Mouse (Mus musculus) common myeloid progenitor, adult 5-6 weeks (primary cell): ENCODE results near the gene Slc24a4. TPM values are rescaled to one million over a fixed set of nuclear protein-coding genes. Genes with fewer than 3 reads are reported as not detected.
"Not testable (repeated sequence)": the region's sequence is repeated elsewhere in the genome, so short reads cannot be mapped to it uniquely, and the experiment has no call there.

ENCODE experiments used
- ATAC-seq: replicated peaks from 2 replicates; pipeline ENCODE4 v1.8.0; 2016; ENCODE audit warnings: low read depth, mild to moderate bottlenecking, moderate TSS enrichment, inconsistent platforms; ENCODE audit not compliant: poor library complexity, severe bottlenecking
- total RNA-seq: library from RNA; stranded (forward); fragments of 200-1000, 187-1606 nt; gene quantifications from 2 replicates; pipeline ENCODE4 v1.2.3, GENCODE M21; 2017

Slc24a4 gene
- total RNA-seq, 1 experiment from 2014 or later, result not detected

GRCm38 (mm10) chr12:102154815-102155214, 26.3 kb downstream of the Slc24a4 start:
- peak; percentile 82 for ATAC-seq

DNA sequence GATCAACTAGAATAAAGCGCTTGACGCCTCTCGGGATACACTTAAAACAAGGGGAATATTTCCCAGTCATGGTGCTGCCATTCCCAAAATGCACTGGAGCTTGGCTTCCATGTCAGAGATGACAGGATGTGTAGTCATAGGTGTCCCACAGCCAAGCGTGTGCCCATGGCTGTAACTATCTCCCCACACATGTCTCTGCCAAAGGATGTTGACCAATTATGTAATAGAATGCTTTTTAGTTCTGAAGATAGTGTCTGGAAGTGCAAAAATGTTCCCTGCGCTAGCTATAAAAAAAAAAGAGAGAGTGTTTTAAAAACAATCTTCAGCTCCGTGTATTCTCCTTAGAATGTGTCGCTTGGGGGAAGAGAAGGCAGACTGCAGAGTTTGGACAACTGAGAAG, 36.1 kb downstream of the Slc24a4 start:
- no peak for ATAC-seq

- no peak for ATAC-seq
These were observed 38.2 kb downstream of the Slc24a4 start for GRCm38 (mm10) chr12:102166691-102167261.

- no peak for ATAC-seq
These were observed 38.8 kb downstream of the Slc24a4 start for GRCm38 (mm10) chr12:102167302-102167701.

- ATAC-seq, result 0 out of 2 replicates have a peak, but pooled peaks have one; percentile 32
These were observed 44.2 kb downstream of the Slc24a4 start for GRCm38 (mm10) chr12:102172746-102173145.

- no peak for ATAC-seq
These were observed 44.8 kb downstream of the Slc24a4 start for GRCm38 (mm10) chr12:102173345-102173744.

- no peak for ATAC-seq
These were observed 52.0 kb downstream of the Slc24a4 start for GRCm38 (mm10) chr12:102180371-102181074.

GRCm38 (mm10) chr12:102181799-102182357, 53.3 kb downstream of the Slc24a4 start:
- peak; percentile 86 for ATAC-seq

DNA sequence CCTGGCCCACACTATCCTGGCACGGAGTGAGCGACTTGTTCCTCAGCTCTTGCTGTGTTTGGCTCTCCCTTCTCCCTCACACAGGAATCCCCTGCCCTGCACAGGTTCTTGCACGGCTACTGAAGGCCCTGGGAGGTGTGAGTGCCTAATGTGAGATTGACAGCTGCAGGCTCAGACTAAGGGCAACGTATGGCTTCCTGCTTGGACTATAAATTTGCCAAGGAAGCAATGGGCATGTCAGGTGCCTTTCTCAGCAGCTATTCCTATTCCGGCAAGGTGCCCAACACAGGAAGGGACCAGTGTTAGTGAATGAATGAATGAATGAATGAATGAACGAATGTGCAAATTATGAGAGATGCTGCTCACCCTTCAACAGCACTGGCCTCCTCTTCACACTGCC, 54.1 kb downstream of the Slc24a4 start:
- ATAC-seq, result no peak

- peak; percentile 30; the same call in 1 of the 2 replicates for ATAC-seq
These were observed 54.7 kb downstream of the Slc24a4 start for GRCm38 (mm10) chr12:102183201-102183600.

DNA sequence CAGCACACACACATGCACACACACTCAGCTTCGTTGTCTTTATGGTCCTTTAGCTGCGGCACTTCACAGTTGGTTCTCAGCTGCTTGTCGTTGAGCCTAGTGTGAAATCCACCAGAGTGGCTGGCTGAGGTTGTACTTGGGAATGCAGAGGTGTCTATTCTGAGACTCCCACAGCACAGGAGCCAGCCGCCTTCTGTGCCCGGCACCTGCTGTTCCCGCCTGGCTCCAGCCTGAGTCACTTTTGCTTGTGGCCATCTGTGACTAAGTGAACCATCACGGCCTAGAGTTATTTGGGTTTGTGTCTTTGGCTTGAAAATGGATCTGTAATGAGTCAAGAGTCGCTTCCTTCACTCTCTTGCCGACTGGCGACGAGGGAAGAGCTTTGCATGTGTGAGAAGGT, 62.3 kb downstream of the Slc24a4 start:
- ATAC-seq, result no peak

- ATAC-seq, result no peak
These were observed 73.0 kb downstream of the Slc24a4 start for GRCm38 (mm10) chr12:102201516-102201915.

DNA sequence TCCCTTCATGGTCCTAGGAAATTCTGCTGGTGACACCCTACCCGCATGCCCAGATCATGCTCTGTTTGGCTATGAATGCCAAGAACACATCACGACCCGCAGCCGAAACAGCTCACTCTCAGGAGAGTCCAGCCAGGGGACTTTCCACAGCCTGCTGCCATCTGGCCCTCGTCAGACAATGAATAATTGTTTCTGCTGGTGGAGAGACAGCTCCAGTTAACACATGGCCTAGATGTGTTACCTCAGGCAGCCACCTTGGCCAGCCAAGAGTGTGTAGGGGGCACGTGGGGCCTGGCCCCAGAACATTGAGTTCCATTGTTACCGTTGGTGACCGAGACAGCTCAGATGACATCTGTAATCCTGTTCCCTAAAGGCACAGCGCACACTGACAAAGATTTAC, 74.4 kb downstream of the Slc24a4 start:
- ATAC-seq, result no peak

GRCm38 (mm10) chr12:102206471-102206870, 77.9 kb downstream of the Slc24a4 start:
- ATAC-seq, result no peak

DNA sequence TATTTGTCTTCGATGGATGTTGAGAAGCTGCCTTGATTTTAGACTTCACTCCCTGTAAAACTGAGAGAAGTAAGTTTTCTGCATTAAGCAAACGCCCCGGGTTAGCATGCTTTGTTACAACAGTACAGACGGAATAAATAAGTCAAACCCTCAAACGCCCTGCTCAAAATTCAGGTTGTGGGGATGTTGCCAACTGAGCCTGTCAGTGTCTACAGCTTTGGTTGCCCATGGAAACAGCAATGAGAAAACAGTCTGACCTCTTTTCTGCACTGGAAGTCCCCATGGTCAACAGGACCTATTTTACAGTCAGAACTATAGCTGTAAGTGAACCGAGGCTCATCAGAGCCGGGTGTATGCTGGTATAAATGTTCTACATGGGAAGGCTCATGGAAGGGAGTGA, 78.7 kb downstream of the Slc24a4 start:
- ATAC-seq, result no peak

DNA sequence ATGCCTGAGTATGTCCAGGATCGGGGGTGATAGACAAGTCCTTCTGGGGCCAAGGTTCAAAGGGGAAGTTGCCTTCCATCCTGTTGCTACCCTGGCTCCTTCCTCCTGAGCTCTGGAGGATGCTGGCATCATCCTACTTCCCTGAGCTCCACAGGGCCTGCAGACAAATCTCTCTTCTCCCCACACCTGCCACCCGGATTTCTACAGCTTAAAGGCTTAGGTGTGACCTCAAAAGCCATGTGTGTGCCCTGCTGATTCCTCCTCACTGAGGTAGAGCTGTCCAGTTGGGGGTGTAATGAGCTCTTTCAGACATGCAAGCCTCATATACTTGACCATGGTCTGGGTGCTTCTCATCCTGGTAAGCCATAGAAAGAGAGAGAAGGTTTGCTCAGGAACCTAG, 82.3 kb downstream of the Slc24a4 start:
- ATAC-seq, result no peak

DNA sequence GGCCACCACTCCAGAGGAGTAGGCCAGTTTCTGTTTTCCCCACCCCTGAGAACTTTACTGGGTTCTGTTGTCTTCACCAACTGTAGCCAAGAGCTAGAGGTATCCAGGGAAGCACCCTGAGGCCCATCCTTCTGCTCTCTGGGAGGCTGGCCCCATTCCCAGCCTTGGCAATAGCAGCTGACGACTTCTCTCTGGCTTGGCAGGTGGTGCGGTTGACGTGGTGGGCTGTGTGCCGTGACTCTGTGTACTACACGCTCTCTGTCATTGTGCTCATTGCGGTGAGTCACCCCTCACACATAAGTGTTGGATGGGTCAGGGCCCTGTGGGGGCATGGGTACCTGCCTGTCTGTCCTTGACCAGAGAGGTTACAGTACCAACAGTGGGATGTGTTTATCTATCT, 94.9 kb downstream of the Slc24a4 start:
- no peak for ATAC-seq

DNA sequence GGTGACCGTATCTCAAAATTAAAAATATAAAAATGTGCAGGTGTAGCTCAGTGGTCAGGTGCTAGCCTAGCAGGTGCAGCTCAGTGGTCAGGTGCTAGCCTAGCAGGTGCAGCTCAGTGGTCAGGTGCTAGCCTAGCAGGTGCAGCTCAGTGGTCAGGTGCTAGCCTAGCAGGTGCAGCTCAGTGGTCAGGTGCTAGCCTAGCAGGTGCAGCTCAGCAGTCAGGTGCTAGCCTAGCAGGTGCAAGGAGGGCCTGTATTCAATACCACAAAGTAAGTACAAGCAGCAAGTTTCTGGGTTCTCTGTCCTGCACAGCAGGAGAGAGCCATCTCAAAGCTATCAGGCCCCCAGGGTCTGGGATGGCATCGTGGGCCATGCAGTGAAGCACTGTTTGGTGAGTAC, 95.6 kb downstream of the Slc24a4 start:
- ATAC-seq, result not testable (repeated sequence)

GRCm38 (mm10) chr12:102225165-102225564, 96.6 kb downstream of the Slc24a4 start:
- ATAC-seq, result no peak

- no peak for ATAC-seq
These were observed 107.0 kb downstream of the Slc24a4 start for GRCm38 (mm10) chr12:102235551-102235950.

DNA sequence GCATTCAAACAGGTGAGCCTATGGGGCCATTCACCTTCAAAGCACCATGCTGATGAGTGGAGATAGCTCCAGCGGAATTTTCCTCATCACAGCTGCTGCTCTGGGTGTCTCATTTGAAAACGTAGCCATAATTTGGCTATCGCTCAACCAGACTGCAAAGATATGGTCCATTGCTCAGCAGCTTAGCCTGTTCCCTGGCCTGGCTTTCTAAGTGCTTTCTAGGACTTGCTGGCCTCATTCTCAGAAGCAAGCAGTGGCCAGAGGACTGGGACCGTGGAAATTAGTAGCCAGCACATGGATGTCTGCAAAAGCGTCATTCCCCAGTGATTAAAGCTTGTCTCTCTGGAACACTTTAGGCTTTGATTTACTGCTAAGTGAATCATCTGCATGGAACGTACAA, 107.8 kb downstream of the Slc24a4 start:
- ATAC-seq, result no peak
